Comparison of ENCODE assay signal across 13 mouse cellular contexts in the genomic region with DNA sequence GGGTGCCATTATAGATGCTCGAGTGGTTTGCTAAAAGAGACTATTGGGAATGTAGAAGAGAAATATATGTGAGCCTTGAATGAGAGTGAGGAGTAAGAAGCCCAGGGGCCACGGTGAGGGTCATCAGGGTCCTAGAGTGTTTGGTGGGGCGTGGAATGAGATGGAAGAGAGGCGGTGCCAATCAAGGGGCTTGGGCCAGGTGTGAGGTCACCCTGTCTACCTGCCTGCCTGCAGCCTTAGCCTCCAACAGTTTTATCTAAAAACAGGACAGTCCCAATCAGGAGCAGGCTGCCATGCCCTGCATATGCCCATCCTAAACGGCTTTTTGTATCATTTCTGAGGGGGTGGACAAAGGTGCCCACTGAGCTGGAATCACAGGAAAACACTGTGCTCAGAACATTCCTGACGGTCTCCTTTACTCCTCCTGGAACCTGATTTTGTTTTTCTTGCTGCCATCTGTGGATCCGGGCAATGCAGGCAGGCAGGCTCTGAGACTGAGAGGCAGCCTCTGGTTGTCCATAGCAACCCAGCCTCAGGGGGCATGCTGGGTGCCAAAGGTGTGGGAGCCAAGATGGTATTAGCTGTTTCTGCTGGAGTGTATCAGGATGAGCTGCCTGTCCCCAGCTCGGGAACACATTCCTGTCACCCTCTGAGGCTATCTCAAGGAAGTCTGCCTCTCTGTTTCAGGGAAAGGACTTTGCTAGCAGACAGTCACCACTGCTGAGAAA.
A peak's percentile ranks its signal among the peaks of the same experiment; 100 is the strongest.
DNase-seq lines count a peak whose midpoint lies in the region; ATAC-seq lines count a peak whose summit lies in the region.
"Had no signal": no experiment of that assay in that cellular context is flagged by ENCODE, and none has a peak within 500 bp of the region (broad histone marks: within the 10 kb centered on the region; RNA-seq: fewer than 3 reads in every experiment).

No protein-coding gene starts in this region.

- WGBS in forebrain, embryonic 15.5 days, result 61% methylated on average over 8 of the region's 8 CpGs
- WGBS in forebrain, embryonic 11.5 days, result 80% methylated on average over 8 of the region's 8 CpGs
- WGBS in forebrain, embryonic 16.5 days, result 62% methylated on average over 8 of the region's 8 CpGs
- WGBS in midbrain, embryonic 16.5 days, result 59% methylated on average over 8 of the region's 8 CpGs

- H3K27me3 ChIP-seq in forebrain, embryonic 15.5 days, result no peaks in the 10 kb centered on the region
- H3K27me3 ChIP-seq in forebrain, embryonic 11.5 days (ENCODE audit: control insufficient read depth, insufficient read depth, low read length), result no peaks in the 10 kb centered on the region
- no peaks in the 10 kb centered on the region for H3K27me3 ChIP-seq in forebrain, embryonic 16.5 days (replicated peaks; ENCODE audit: control insufficient read depth, insufficient read depth, low read length)
- no peaks in the 10 kb centered on the region for H3K27me3 ChIP-seq in midbrain, embryonic 16.5 days (ENCODE audit: control insufficient read depth, insufficient read depth, low read depth, low read length)
- H3K27me3 ChIP-seq: heart, embryonic 13.5 days had no signal

- no peak overlapping the region for H3K4me3 ChIP-seq in forebrain, embryonic 15.5 days
- H3K4me3 ChIP-seq in forebrain, embryonic 11.5 days (ENCODE audit: low read depth, low read length), result no peak overlapping the region
- no peak overlapping the region for H3K4me3 ChIP-seq in forebrain, embryonic 16.5 days (replicated peaks; ENCODE audit: low read length)
- H3K4me3 ChIP-seq in midbrain, embryonic 16.5 days (ENCODE audit: low read depth, low read length), result no peak overlapping the region
- H3K4me3 ChIP-seq: heart, embryonic 13.5 days had no signal

- no peaks in the 10 kb centered on the region for H3K9me3 ChIP-seq in forebrain, embryonic 15.5 days
- no peaks in the 10 kb centered on the region for H3K9me3 ChIP-seq in forebrain, embryonic 11.5 days (ENCODE audit: control insufficient read depth, low read length)
- no peaks in the 10 kb centered on the region for H3K9me3 ChIP-seq in forebrain, embryonic 16.5 days (ENCODE audit: control insufficient read depth, low read length)
- no peaks in the 10 kb centered on the region for H3K9me3 ChIP-seq in midbrain, embryonic 16.5 days (replicated peaks; ENCODE audit: control insufficient read depth, low read length, poor library complexity, severe bottlenecking)
- H3K9me3 ChIP-seq: heart, embryonic 13.5 days had no signal

- H3K4me1 ChIP-seq in forebrain, embryonic 15.5 days, result peaks cover 19% of the 10 kb centered on the region
- H3K4me1 ChIP-seq in forebrain, embryonic 11.5 days (replicated peaks; ENCODE audit: control insufficient read depth, insufficient read depth, low read length), result no peaks in the 10 kb centered on the region
- peaks cover 16% of the 10 kb centered on the region for H3K4me1 ChIP-seq in forebrain, embryonic 16.5 days (replicated peaks; ENCODE audit: control insufficient read depth, insufficient read depth, low read length)
- H3K4me1 ChIP-seq in midbrain, embryonic 16.5 days (ENCODE audit: control insufficient read depth, insufficient read depth, low read length), result peaks cover 8% of the 10 kb centered on the region

- H3K9ac ChIP-seq in forebrain, embryonic 15.5 days (replicated peaks), result no peak overlapping the region
- no peak overlapping the region for H3K9ac ChIP-seq in forebrain, embryonic 11.5 days (ENCODE audit: low read length)
- no peak overlapping the region for H3K9ac ChIP-seq in forebrain, embryonic 16.5 days (replicated peaks; ENCODE audit: low read depth, low read length)
- H3K9ac ChIP-seq in midbrain, embryonic 16.5 days (ENCODE audit: low read depth, low read length), result 0 out of 2 replicates have a peak overlapping the region, but pooled peaks have one; percentile 15
- H3K9ac ChIP-seq: heart, embryonic 13.5 days; lung, embryonic 14.5 days had no signal

- H3K36me3 ChIP-seq in forebrain, embryonic 15.5 days, result no peaks in the 10 kb centered on the region
- no peaks in the 10 kb centered on the region for H3K36me3 ChIP-seq in forebrain, embryonic 11.5 days (ENCODE audit: control insufficient read depth, insufficient read depth, low read length)
- H3K36me3 ChIP-seq in forebrain, embryonic 16.5 days (ENCODE audit: control insufficient read depth, insufficient read depth), result no peaks in the 10 kb centered on the region
- H3K36me3 ChIP-seq in midbrain, embryonic 16.5 days (ENCODE audit: control insufficient read depth, insufficient read depth, low read length), result no peaks in the 10 kb centered on the region

- no peak for DNase-seq in forebrain, embryonic 11.5 days (ENCODE audit: low spot score)
- DNase-seq in retina, postnatal 1 day, result peak; percentile 34
- no peak for DNase-seq in retina, embryonic 14.5 days (ENCODE audit: low spot score)
- DNase-seq in T-cell, adult 2 months (ENCODE audit: low spot score), result no peak
- no peak for DNase-seq in kidney, postnatal 25 days
- DNase-seq: adrenal gland, postnatal 14 days; B cell, adult 2 months; lung, embryonic 14.5 days had no signal

- ATAC-seq in forebrain, embryonic 15.5 days (replicated peaks), result peak; percentile 71
- no peak for ATAC-seq in forebrain, embryonic 11.5 days (replicated peaks; ENCODE audit: low FRiP score)
- ATAC-seq in forebrain, embryonic 16.5 days, result peak; percentile 80
- ATAC-seq in midbrain, embryonic 16.5 days, result peak; percentile 85
- ATAC-seq: intestine, postnatal 0 days had no signal

- H3K27ac ChIP-seq in forebrain, embryonic 15.5 days (replicated peaks), result peak overlapping the region; percentile 44
- no peak overlapping the region for H3K27ac ChIP-seq in forebrain, embryonic 11.5 days (ENCODE audit: low read depth, low read length)
- H3K27ac ChIP-seq in forebrain, embryonic 16.5 days (ENCODE audit: low read length), result peak overlapping the region; percentile 42
- peak overlapping the region; percentile 58 for H3K27ac ChIP-seq in midbrain, embryonic 16.5 days (ENCODE audit: low read length)
- H3K27ac ChIP-seq: heart, embryonic 13.5 days had no signal

- H3K4me2 ChIP-seq in forebrain, embryonic 15.5 days (replicated peaks), result no peak overlapping the region
- no peak overlapping the region for H3K4me2 ChIP-seq in forebrain, embryonic 11.5 days (ENCODE audit: low read depth, low read length, severe bottlenecking)
- no peak overlapping the region for H3K4me2 ChIP-seq in forebrain, embryonic 16.5 days (ENCODE audit: low read length)
- H3K4me2 ChIP-seq in midbrain, embryonic 16.5 days (ENCODE audit: low read length), result no peak overlapping the region
- H3K4me2 ChIP-seq: heart, embryonic 13.5 days; lung, embryonic 14.5 days had no signal
